Mouse (Mus musculus): Measurements from ENCODE around the gene Cacna1a. TPM values are rescaled to one million over a fixed set of nuclear protein-coding genes. Genes with fewer than 3 reads are reported as not detected.

Gene Cacna1a
- polyA plus RNA-seq, 1 experiment from 2014 or later: 0.15 TPM

GRCm38 (mm10) chr8:84564042-84564441 is 175.8 kb downstream of the Cacna1a start:
- Histone ChIP-seq H3K36me3 (replicated peaks) (no peaks in the 10 kb centered on the region), H3K9ac (no peak overlapping the region), H3K4me3 (replicated peaks) (no peak overlapping the region), H3K9me3 (replicated peaks) (no peaks in the 10 kb centered on the region), H3K4me2 (no peak overlapping the region), H3K27ac (replicated peaks) (no peak overlapping the region), H3K27me3 (peaks cover 62% of the 10 kb centered on the region), H3K4me1 (replicated peaks) (peaks cover 23% of the 10 kb centered on the region)
- no peak for ATAC-seq (ENCODE audit: insufficient read depth)
- WGBS (ENCODE audit: insufficient replicate concordance): 90% methylated on average over 1 of the region's 1 CpGs

GRCm38 (mm10) chr8:84565577-84566360 is 177.5 kb downstream of the Cacna1a start:
- Histone ChIP-seq H3K9me3 (replicated peaks) (no peaks in the 10 kb centered on the region), H3K27ac (replicated peaks) (no peak overlapping the region), H3K9ac (no peak overlapping the region), H3K4me3 (replicated peaks) (no peak overlapping the region), H3K27me3 (peaks cover 57% of the 10 kb centered on the region), H3K36me3 (replicated peaks) (no peaks in the 10 kb centered on the region), H3K4me1 (replicated peaks) (peaks cover 23% of the 10 kb centered on the region), H3K4me2 (no peak overlapping the region)
- WGBS (ENCODE audit: insufficient replicate concordance): 47% methylated on average over 25 of the region's 25 CpGs
- ATAC-seq (ENCODE audit: insufficient read depth): no peak

- no peak overlapping the region for H3K27ac ChIP-seq (replicated peaks)
- no peak overlapping the region for H3K4me3 ChIP-seq (replicated peaks)
- ATAC-seq (ENCODE audit: insufficient read depth): no peak
- H3K27me3 ChIP-seq: peaks cover 45% of the 10 kb centered on the region
- H3K9ac ChIP-seq: no peak overlapping the region
- WGBS (ENCODE audit: insufficient replicate concordance): 25% methylated on average over 12 of the region's 12 CpGs
- no peaks in the 10 kb centered on the region for H3K9me3 ChIP-seq (replicated peaks)
- no peaks in the 10 kb centered on the region for H3K36me3 ChIP-seq (replicated peaks)
- H3K4me2 ChIP-seq: no peak overlapping the region
- peaks cover 14% of the 10 kb centered on the region; the same call in 1 of the 2 replicates for H3K4me1 ChIP-seq (replicated peaks)
Measured at GRCm38 (mm10) chr8:84566816-84567413, 178.7 kb downstream of the Cacna1a start.

- peaks cover 14% of the 10 kb centered on the region; the same call in 1 of the 2 replicates for H3K4me1 ChIP-seq (replicated peaks)
- H3K4me3 ChIP-seq (replicated peaks): no peak overlapping the region
- H3K27ac ChIP-seq (replicated peaks): no peak overlapping the region
- 27% methylated on average over 19 of the region's 19 CpGs for WGBS (ENCODE audit: insufficient replicate concordance)
- no peaks in the 10 kb centered on the region for H3K36me3 ChIP-seq (replicated peaks)
- no peak overlapping the region for H3K9ac ChIP-seq
- ATAC-seq (ENCODE audit: insufficient read depth): no peak
- peaks cover 45% of the 10 kb centered on the region for H3K27me3 ChIP-seq
- H3K4me2 ChIP-seq: peak overlapping the region; percentile 42
- no peaks in the 10 kb centered on the region for H3K9me3 ChIP-seq (replicated peaks)
Measured at GRCm38 (mm10) chr8:84567541-84567940, 179.3 kb downstream of the Cacna1a start.

GRCm38 (mm10) chr8:84568737-84569136 is 180.5 kb downstream of the Cacna1a start:
- no peak for ATAC-seq (ENCODE audit: insufficient read depth)
- 49% methylated on average over 8 of the region's 8 CpGs for WGBS (ENCODE audit: insufficient replicate concordance)
- peaks cover 41% of the 10 kb centered on the region for H3K27me3 ChIP-seq
- H3K27ac ChIP-seq (replicated peaks): no peak overlapping the region
- no peak overlapping the region for H3K4me3 ChIP-seq (replicated peaks)
- no peaks in the 10 kb centered on the region for H3K9me3 ChIP-seq (replicated peaks)
- H3K4me1 ChIP-seq (replicated peaks): peaks cover 14% of the 10 kb centered on the region; the same call in 1 of the 2 replicates
- no peak overlapping the region for H3K9ac ChIP-seq
- H3K36me3 ChIP-seq (replicated peaks): no peaks in the 10 kb centered on the region
- H3K4me2 ChIP-seq: no peak overlapping the region

GRCm38 (mm10) chr8:84569921-84570673 is 181.9 kb downstream of the Cacna1a start:
- peaks cover 32% of the 10 kb centered on the region for H3K27me3 ChIP-seq
- no peak overlapping the region for H3K9ac ChIP-seq
- peaks cover 14% of the 10 kb centered on the region; the same call in 1 of the 2 replicates for H3K4me1 ChIP-seq (replicated peaks)
- no peak overlapping the region for H3K27ac ChIP-seq (replicated peaks)
- H3K4me2 ChIP-seq: no peak overlapping the region
- no peak for ATAC-seq (ENCODE audit: insufficient read depth)
- H3K36me3 ChIP-seq (replicated peaks): no peaks in the 10 kb centered on the region
- no peak overlapping the region for H3K4me3 ChIP-seq (replicated peaks)
- H3K9me3 ChIP-seq (replicated peaks): no peaks in the 10 kb centered on the region
- 30% methylated on average over 25 of the region's 25 CpGs for WGBS (ENCODE audit: insufficient replicate concordance)

- H3K9me3 ChIP-seq (replicated peaks): no peaks in the 10 kb centered on the region
- WGBS (ENCODE audit: insufficient replicate concordance): 63% methylated on average over 4 of the region's 4 CpGs
- ATAC-seq (ENCODE audit: insufficient read depth): no peak
Measured at GRCm38 (mm10) chr8:84577432-84577831, 189.2 kb downstream of the Cacna1a start.

GRCm38 (mm10) chr8:84579595-84579994 is 191.4 kb downstream of the Cacna1a start:
- no peak overlapping the region for H3K9ac ChIP-seq
- ATAC-seq (ENCODE audit: insufficient read depth): no peak
- WGBS (ENCODE audit: insufficient replicate concordance): 18% methylated on average over 3 of the region's 3 CpGs

More at GRCm38 (mm10) chr8:84577432-84577831, 189.2 kb downstream of the Cacna1a start:
- H3K4me3 ChIP-seq (replicated peaks): no peak overlapping the region
- 0 out of 2 replicates have a peak, but pooled peaks cover 3% of the 10 kb centered on the region for H3K27me3 ChIP-seq
- no peak overlapping the region for H3K9ac ChIP-seq
- H3K4me1 ChIP-seq (replicated peaks): no peaks in the 10 kb centered on the region
- no peak overlapping the region for H3K4me2 ChIP-seq
- no peaks in the 10 kb centered on the region for H3K36me3 ChIP-seq (replicated peaks)
- no peak overlapping the region for H3K27ac ChIP-seq (replicated peaks)

GRCm38 (mm10) chr8:84585311-84585710 is 197.1 kb downstream of the Cacna1a start:
- Histone ChIP-seq H3K4me1 (replicated peaks) (peaks cover 35% of the 10 kb centered on the region), H3K9ac (no peak overlapping the region), H3K4me2 (no peak overlapping the region), H3K4me3 (replicated peaks) (no peak overlapping the region), H3K36me3 (replicated peaks) (no peaks in the 10 kb centered on the region), H3K27me3 (no peaks in the 10 kb centered on the region; the same call in 1 of the 2 replicates), H3K9me3 (replicated peaks) (no peaks in the 10 kb centered on the region), H3K27ac (replicated peaks) (no peak overlapping the region)
- 53% methylated on average over 1 of the region's 1 CpGs for WGBS (ENCODE audit: insufficient replicate concordance)
- ATAC-seq (ENCODE audit: insufficient read depth): no peak

More at GRCm38 (mm10) chr8:84579595-84579994, 191.4 kb downstream of the Cacna1a start:
- Histone ChIP-seq H3K4me2 (no peak overlapping the region), H3K36me3 (replicated peaks) (no peaks in the 10 kb centered on the region), H3K27me3 (peaks cover 3% of the 10 kb centered on the region; the same call in 1 of the 2 replicates), H3K27ac (replicated peaks) (no peak overlapping the region), H3K4me1 (replicated peaks) (no peaks in the 10 kb centered on the region), H3K9me3 (replicated peaks) (no peaks in the 10 kb centered on the region), H3K4me3 (replicated peaks) (no peak overlapping the region)

- Histone ChIP-seq H3K27ac (replicated peaks) (no peak overlapping the region), H3K9me3 (replicated peaks) (no peaks in the 10 kb centered on the region), H3K9ac (no peak overlapping the region), H3K36me3 (replicated peaks) (no peaks in the 10 kb centered on the region), H3K4me2 (no peak overlapping the region), H3K27me3 (no peaks in the 10 kb centered on the region; the same call in 1 of the 2 replicates), H3K4me1 (replicated peaks) (peaks cover 37% of the 10 kb centered on the region), H3K4me3 (replicated peaks) (no peak overlapping the region)
- no peak for ATAC-seq (ENCODE audit: insufficient read depth)
- 66% methylated on average over 2 of the region's 2 CpGs for WGBS (ENCODE audit: insufficient replicate concordance)
Measured at GRCm38 (mm10) chr8:84586221-84586620, 198.0 kb downstream of the Cacna1a start.

GRCm38 (mm10) chr8:84588498-84588897 is 200.3 kb downstream of the Cacna1a start:
- peak overlapping the region; percentile 46; the same call in 1 of the 2 replicates for H3K9ac ChIP-seq
- H3K27me3 ChIP-seq: peaks cover 6% of the 10 kb centered on the region; the same call in 1 of the 2 replicates
- no peaks in the 10 kb centered on the region for H3K9me3 ChIP-seq (replicated peaks)
- ATAC-seq (ENCODE audit: insufficient read depth): peak; percentile 85
- H3K27ac ChIP-seq (replicated peaks): peak overlapping the region; percentile 80
- H3K4me3 ChIP-seq (replicated peaks): peak overlapping the region; percentile 26
- H3K4me1 ChIP-seq (replicated peaks): peaks cover 59% of the 10 kb centered on the region
- H3K36me3 ChIP-seq (replicated peaks): no peaks in the 10 kb centered on the region
- 23% methylated on average over 11 of the region's 11 CpGs for WGBS (ENCODE audit: insufficient replicate concordance)
- H3K4me2 ChIP-seq: peak overlapping the region; percentile 56

Measured in liver, embryonic 15.5 days (tissue).